Mouse (Mus musculus) forebrain, embryonic 15.5 days (tissue): Measurements from ENCODE around the gene Vps13c. TPM values are rescaled to one million over a fixed set of nuclear protein-coding genes. Genes with fewer than 3 reads are reported as not detected.
A peak's percentile ranks its signal among the peaks of the same experiment; 100 is the strongest.

Experiments
- ATAC-seq: fragments of 200-750 bp; cut with Nextera tagmentation; replicated peaks from 2 replicates; pipeline ENCODE4 v1.8.0; 2017; ENCODE audit warnings: mild to moderate bottlenecking, moderate TSS enrichment, moderate library complexity
- H3K27ac ChIP-seq: fragments of 300-500 bp; sonication (generic); replicated peaks from 2 replicates; pipeline ENCODE4 v1.5.1; 2015; ENCODE audit warnings: mild to moderate bottlenecking, inconsistent platforms
- H3K27me3 ChIP-seq: fragments of 300-500 bp; sonication (generic); 2 replicates; pipeline ENCODE4 v1.6.1; 2015; ENCODE audit warnings: inconsistent platforms
- H3K36me3 ChIP-seq: fragments of 300-500 bp; sonication (generic); 2 replicates; pipeline ENCODE4 v1.6.1; 2015; ENCODE audit warnings: mild to moderate bottlenecking, inconsistent platforms
- H3K4me1 ChIP-seq: fragments of 300-500 bp; sonication (generic); 2 replicates; pipeline ENCODE4 v1.6.1; 2015; ENCODE audit warnings: inconsistent platforms
- H3K4me2 ChIP-seq: fragments of 300-500 bp; sonication (generic); replicated peaks from 2 replicates; pipeline ENCODE4 v1.6.1; 2015; ENCODE audit warnings: mild to moderate bottlenecking, inconsistent platforms
- H3K4me3 ChIP-seq: fragments of 300-500 bp; sonication (generic); 2 replicates; pipeline ENCODE4 v1.5.1; 2015; ENCODE audit warnings: mild to moderate bottlenecking, inconsistent platforms
- H3K9ac ChIP-seq: fragments of 300-500 bp; sonication (generic); replicated peaks from 2 replicates; pipeline ENCODE4 v1.6.1; 2015; ENCODE audit warnings: mild to moderate bottlenecking, inconsistent platforms
- H3K9me3 ChIP-seq: fragments of 300-500 bp; sonication (generic); 2 replicates; pipeline ENCODE4 v1.6.1; 2016; ENCODE audit warnings: inconsistent platforms
- WGBS: fragments of 180-500 bp; shearing (Covaris S2); methylation state at CpG from one replicate; pipeline ENCODE4 v1.1.7; 2015; ENCODE audit warnings: mixed read lengths; 5-methylcytosine and 5-hydroxymethylcytosine counted together
- polyA plus RNA-seq: library from polyadenylated mRNA; unstranded; fragments of >200 nt; fragmentation: Nextera tagmentation; extraction: Ambion mirVana; gene quantifications from 2 replicates; pipeline ENCODE4 v1.2.1, GENCODE M21; 2015

The Vps13c gene
- polyA plus RNA-seq, 1 experiment from 2014 or later, result 7.8 TPM

- no peak overlapping the region for H3K9ac ChIP-seq
Observed at GRCm38 (mm10) chr9:67896646-67897295, 56.6 kb downstream of the Vps13c start.

GRCm38 (mm10) chr9:67900398-67900797 lies 60.2 kb downstream of the Vps13c start:
- Histone ChIP-seq H3K9me3 (no peaks in the 10 kb centered on the region), H3K27me3 (no peaks in the 10 kb centered on the region), H3K4me2 (no peak overlapping the region), H3K4me3 (no peak overlapping the region), H3K4me1 (no peaks in the 10 kb centered on the region), H3K36me3 (peaks cover 28% of the 10 kb centered on the region; the same call in 1 of the 2 replicates), H3K9ac (no peak overlapping the region), H3K27ac (no peak overlapping the region)
- ATAC-seq, result no peak
- 62% methylated on average over 5 of the region's 5 CpGs for WGBS

More at GRCm38 (mm10) chr9:67896646-67897295, 56.6 kb downstream of the Vps13c start:
- Histone ChIP-seq H3K36me3 (peaks cover 28% of the 10 kb centered on the region), H3K27me3 (no peaks in the 10 kb centered on the region), H3K4me1 (no peaks in the 10 kb centered on the region), H3K9me3 (no peaks in the 10 kb centered on the region), H3K27ac (no peak overlapping the region), H3K4me3 (no peak overlapping the region), H3K4me2 (no peak overlapping the region)
- ATAC-seq, result no peak
- 70% methylated on average over 12 of the region's 12 CpGs for WGBS

GRCm38 (mm10) chr9:67904355-67904754 lies 64.2 kb downstream of the Vps13c start:
- ATAC-seq, result no peak
- 64% methylated on average over 6 of the region's 6 CpGs for WGBS
- Histone ChIP-seq H3K4me3 (no peak overlapping the region), H3K27me3 (no peaks in the 10 kb centered on the region), H3K36me3 (peaks cover 51% of the 10 kb centered on the region), H3K4me1 (no peaks in the 10 kb centered on the region), H3K27ac (no peak overlapping the region), H3K4me2 (no peak overlapping the region), H3K9me3 (no peaks in the 10 kb centered on the region), H3K9ac (no peak overlapping the region)

- WGBS, result 88% methylated on average over 2 of the region's 2 CpGs
- ATAC-seq, result no peak
- peaks cover 62% of the 10 kb centered on the region for H3K36me3 ChIP-seq
Observed at GRCm38 (mm10) chr9:67905541-67905940, 65.3 kb downstream of the Vps13c start.

GRCm38 (mm10) chr9:67914681-67915080 lies 74.5 kb downstream of the Vps13c start:
- H3K36me3 ChIP-seq, result peaks cover 34% of the 10 kb centered on the region
- WGBS, result 95% methylated on average over 7 of the region's 7 CpGs

More at GRCm38 (mm10) chr9:67905541-67905940, 65.3 kb downstream of the Vps13c start:
- Histone ChIP-seq H3K4me1 (no peaks in the 10 kb centered on the region), H3K27me3 (no peaks in the 10 kb centered on the region), H3K9ac (no peak overlapping the region), H3K9me3 (no peaks in the 10 kb centered on the region), H3K27ac (no peak overlapping the region), H3K4me2 (no peak overlapping the region), H3K4me3 (no peak overlapping the region)

GRCm38 (mm10) chr9:67922350-67922749 lies 82.2 kb downstream of the Vps13c start:
- no peaks in the 10 kb centered on the region for H3K4me1 ChIP-seq
- no peaks in the 10 kb centered on the region for H3K9me3 ChIP-seq
- H3K27ac ChIP-seq, result no peak overlapping the region
- ATAC-seq, result no peak
- no peak overlapping the region for H3K4me3 ChIP-seq
- peaks cover 27% of the 10 kb centered on the region for H3K36me3 ChIP-seq
- no peaks in the 10 kb centered on the region for H3K27me3 ChIP-seq
- no peak overlapping the region for H3K4me2 ChIP-seq
- WGBS, result 80% methylated on average over 5 of the region's 5 CpGs
- no peak overlapping the region for H3K9ac ChIP-seq

More at GRCm38 (mm10) chr9:67914681-67915080, 74.5 kb downstream of the Vps13c start:
- no peak for ATAC-seq
- H3K4me1 ChIP-seq, result no peaks in the 10 kb centered on the region
- no peak overlapping the region for H3K4me3 ChIP-seq
- H3K9me3 ChIP-seq, result no peaks in the 10 kb centered on the region
- H3K27ac ChIP-seq, result no peak overlapping the region
- H3K9ac ChIP-seq, result no peak overlapping the region
- H3K4me2 ChIP-seq, result no peak overlapping the region
- H3K27me3 ChIP-seq, result no peaks in the 10 kb centered on the region

GRCm38 (mm10) chr9:67930629-67931028 lies 90.4 kb downstream of the Vps13c start:
- Histone ChIP-seq H3K36me3 (peaks cover 31% of the 10 kb centered on the region), H3K4me3 (no peak overlapping the region), H3K4me2 (no peak overlapping the region), H3K27me3 (no peaks in the 10 kb centered on the region), H3K4me1 (no peaks in the 10 kb centered on the region), H3K27ac (no peak overlapping the region), H3K9me3 (no peaks in the 10 kb centered on the region), H3K9ac (no peak overlapping the region)
- no peak for ATAC-seq
- WGBS, result 79% methylated on average over 7 of the region's 7 CpGs

- 0 out of 2 replicates have a peak, but pooled peaks cover 13% of the 10 kb centered on the region for H3K4me1 ChIP-seq
- no peak for ATAC-seq
- 10% methylated on average over 2 of the region's 2 CpGs for WGBS
- no peaks in the 10 kb centered on the region for H3K27me3 ChIP-seq
- H3K4me2 ChIP-seq, result no peak overlapping the region
- no peak overlapping the region for H3K4me3 ChIP-seq
- H3K9me3 ChIP-seq, result no peaks in the 10 kb centered on the region
- no peak overlapping the region for H3K27ac ChIP-seq
- H3K9ac ChIP-seq, result no peak overlapping the region
- peaks cover 18% of the 10 kb centered on the region for H3K36me3 ChIP-seq
Observed at GRCm38 (mm10) chr9:67937286-67937685, 97.1 kb downstream of the Vps13c start.

GRCm38 (mm10) chr9:67955466-67956010 lies 115.3 kb downstream of the Vps13c start:
- Histone ChIP-seq H3K4me1 (0 out of 2 replicates have a peak, but pooled peaks cover 3% of the 10 kb centered on the region), H3K36me3 (peaks cover 37% of the 10 kb centered on the region), H3K27me3 (no peaks in the 10 kb centered on the region), H3K9ac (no peak overlapping the region), H3K9me3 (no peaks in the 10 kb centered on the region), H3K4me3 (no peak overlapping the region), H3K27ac (no peak overlapping the region), H3K4me2 (no peak overlapping the region)
- ATAC-seq, result no peak
- 58% methylated on average over 7 of the region's 7 CpGs for WGBS

- Histone ChIP-seq H3K4me3 (no peak overlapping the region), H3K36me3 (peaks cover 22% of the 10 kb centered on the region), H3K4me2 (no peak overlapping the region), H3K9me3 (no peaks in the 10 kb centered on the region), H3K9ac (no peak overlapping the region), H3K4me1 (peaks cover 7% of the 10 kb centered on the region; the same call in 1 of the 2 replicates), H3K27ac (no peak overlapping the region), H3K27me3 (no peaks in the 10 kb centered on the region)
- WGBS, result 96% methylated on average over 5 of the region's 5 CpGs
- ATAC-seq, result no peak
Observed at GRCm38 (mm10) chr9:67961953-67962352, 121.8 kb downstream of the Vps13c start.

GRCm38 (mm10) chr9:67965889-67966288 lies 125.7 kb downstream of the Vps13c start:
- peaks cover 7% of the 10 kb centered on the region; the same call in 1 of the 2 replicates for H3K4me1 ChIP-seq
- no peak overlapping the region for H3K9ac ChIP-seq
- ATAC-seq, result peak; percentile 16; the same call in 1 of the 2 replicates
- H3K4me3 ChIP-seq, result no peak overlapping the region
- no peaks in the 10 kb centered on the region for H3K9me3 ChIP-seq
- no peak overlapping the region for H3K27ac ChIP-seq
- H3K36me3 ChIP-seq, result peaks cover 17% of the 10 kb centered on the region; the same call in 1 of the 2 replicates
- WGBS, result 15% methylated on average over 14 of the region's 14 CpGs
- no peaks in the 10 kb centered on the region for H3K27me3 ChIP-seq
- 0 out of 2 replicates have a peak overlapping the region, but pooled peaks have one; percentile 5 for H3K4me2 ChIP-seq

GRCm38 (mm10) chr9:67967011-67967410 lies 126.8 kb downstream of the Vps13c start:
- Histone ChIP-seq H3K4me2 (no peak overlapping the region), H3K4me3 (no peak overlapping the region), H3K36me3 (peaks cover 14% of the 10 kb centered on the region; the same call in 1 of the 2 replicates), H3K4me1 (peaks cover 7% of the 10 kb centered on the region; the same call in 1 of the 2 replicates), H3K9me3 (no peaks in the 10 kb centered on the region), H3K9ac (no peak overlapping the region), H3K27me3 (no peaks in the 10 kb centered on the region), H3K27ac (no peak overlapping the region)
- 83% methylated on average over 3 of the region's 3 CpGs for WGBS
- no peak for ATAC-seq
